Mouse (Mus musculus) liver, postnatal 0 days (tissue): Measurements from ENCODE around the gene Tmem169. TPM values are rescaled to one million over a fixed set of nuclear protein-coding genes. Genes with fewer than 3 reads are reported as not detected.
A peak's percentile ranks its signal among the peaks of the same experiment; 100 is the strongest.

Experiments used
- ATAC-seq: fragments of 200-750 bp; cut with Nextera tagmentation; 2 replicates; pipeline ENCODE4 v1.8.0; 2017; ENCODE audit warnings: mild to moderate bottlenecking, moderate library complexity
- DNase-seq: peaks from one replicate; pipeline ENCODE4 v3.0.0-alpha.2; 2016
- H3K27ac ChIP-seq: fragments of 300-500 bp; sonication (generic); 2 replicates; pipeline ENCODE4 v1.5.1; 2014; ENCODE audit warnings: antibody characterized with exemption, moderate library complexity, mild to moderate bottlenecking, low read depth
- H3K27me3 ChIP-seq: fragments of 300-500 bp; sonication (generic); 2 replicates; pipeline ENCODE4 v1.6.1; 2014; ENCODE audit warnings: low read length, control low read depth, mixed read lengths; ENCODE audit not compliant: insufficient read depth
- H3K36me3 ChIP-seq: fragments of 300-500 bp; sonication (generic); replicated peaks from 2 replicates; pipeline ENCODE4 v1.6.1; 2014; ENCODE audit warnings: mild to moderate bottlenecking, control low read depth, low read length, moderate library complexity, mixed read lengths; ENCODE audit not compliant: insufficient read depth
- H3K4me1 ChIP-seq: fragments of 300-500 bp; sonication (generic); 2 replicates; pipeline ENCODE4 v1.6.1; 2014; ENCODE audit warnings: antibody characterized with exemption, mild to moderate bottlenecking, control low read depth; ENCODE audit not compliant: insufficient read depth
- H3K4me2 ChIP-seq: fragments of 300-500 bp; sonication (generic); 2 replicates; pipeline ENCODE4 v1.6.1; 2014; ENCODE audit warnings: low read depth, mild to moderate bottlenecking, low read length, moderate library complexity, mixed read lengths
- H3K4me3 ChIP-seq: fragments of 300-500 bp; sonication (generic); 2 replicates; pipeline ENCODE4 v1.5.1; 2014; ENCODE audit warnings: low read depth, low read length
- H3K9ac ChIP-seq: fragments of 300-500 bp; sonication (generic); replicated peaks from 2 replicates; pipeline ENCODE4 v1.6.1; 2014; ENCODE audit warnings: mild to moderate bottlenecking, moderate library complexity
- H3K9me3 ChIP-seq: fragments of 300-500 bp; sonication (generic); 2 replicates; pipeline ENCODE4 v1.6.1; 2016; ENCODE audit warnings: mild to moderate bottlenecking, control low read depth, low read length, mixed read lengths
- CTCF ChIP-seq: sonication (generic); IDR thresholded peaks from 2 replicates; pipeline ENCODE4 v1.5.1; 2016; ENCODE audit warnings: antibody characterized with exemption, low read depth
- EP300 ChIP-seq: IDR thresholded peaks from 2 replicates; pipeline ENCODE4 v1.6.1; 2016; ENCODE audit warnings: antibody characterized with exemption, low read depth, mild to moderate bottlenecking
- WGBS: fragments of 180-500 bp; shearing (Covaris S2); extraction: QIAGEN DNeasy Blood & Tissue Kit; methylation state at CpG from one replicate; pipeline ENCODE4 v1.1.7; 2014; ENCODE audit not compliant: insufficient replicate concordance; 5-methylcytosine and 5-hydroxymethylcytosine counted together
- polyA plus RNA-seq: library from polyadenylated mRNA; unstranded; fragments of >200 nt; fragmentation: Nextera tagmentation; extraction: Ambion mirVana; gene quantifications from 2 replicates; pipeline ENCODE4 v1.2.1, GENCODE M21; 2015

The Tmem169 gene
- polyA plus RNA-seq, 1 experiment from 2014 or later: 0.29 TPM

DNA sequence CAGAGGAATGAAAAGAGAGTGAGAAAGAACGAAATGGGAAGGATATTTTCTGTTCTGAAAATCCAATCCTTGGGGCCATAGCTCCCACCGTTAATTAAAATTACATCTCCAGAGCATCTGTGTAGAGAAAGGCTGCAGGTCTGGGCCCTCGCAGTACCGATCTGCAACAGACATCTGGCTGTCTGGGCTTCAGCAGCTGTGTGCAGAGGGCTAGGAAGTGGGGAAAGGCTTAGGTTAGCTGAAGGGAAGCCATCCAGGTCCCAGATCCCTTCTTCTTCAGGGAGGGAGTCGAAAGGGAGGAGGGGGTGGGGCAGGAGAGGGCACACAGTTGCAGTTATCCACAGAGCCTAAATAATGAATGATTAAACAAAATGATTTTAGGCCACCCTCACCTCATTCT lies 370 bp downstream of the Tmem169 start:
- no peaks in the 10 kb centered on the region for H3K36me3 ChIP-seq
- no peak overlapping the region for H3K27ac ChIP-seq
- TF ChIP-seq EP300 (no peak), CTCF (no peak)
- H3K4me3 ChIP-seq: peak overlapping the region; percentile 66; the same call in 1 of the 2 replicates
- H3K9ac ChIP-seq: no peak overlapping the region
- ATAC-seq (no peak), DNase-seq (no peak)
- H3K4me1 ChIP-seq: peaks cover 12% of the 10 kb centered on the region
- H3K4me2 ChIP-seq: peak overlapping the region; percentile 95
- no peaks in the 10 kb centered on the region for H3K9me3 ChIP-seq
- H3K27me3 ChIP-seq: no peaks in the 10 kb centered on the region
- WGBS: 7% methylated on average over 5 of the region's 5 CpGs

DNA sequence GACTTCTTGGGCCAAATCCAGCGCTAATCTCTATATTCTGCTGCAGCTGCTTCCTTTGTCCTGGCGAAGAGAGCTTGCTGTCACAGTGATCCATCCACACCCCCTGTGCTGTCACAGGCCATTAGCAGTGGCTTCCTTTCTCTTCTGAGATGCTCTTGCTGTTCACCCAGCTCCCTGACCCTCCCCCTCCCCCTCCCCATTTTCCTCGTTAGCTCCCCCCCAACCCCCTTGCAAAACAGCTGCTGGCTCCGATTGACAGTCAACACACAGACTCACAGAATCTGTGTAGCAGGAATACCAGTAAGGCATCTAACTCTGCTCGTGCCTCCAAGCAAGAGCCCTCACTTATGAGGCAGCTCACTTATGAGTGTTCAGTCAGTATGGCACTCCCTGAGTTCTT lies 2.7 kb downstream of the Tmem169 start:
- WGBS: 39% methylated on average over 5 of the region's 5 CpGs
- ATAC-seq (no peak), DNase-seq (no peak)
- Histone ChIP-seq H3K4me3 (no peak overlapping the region), H3K36me3 (no peaks in the 10 kb centered on the region), H3K4me1 (peaks cover 12% of the 10 kb centered on the region), H3K4me2 (no peak overlapping the region), H3K9me3 (no peaks in the 10 kb centered on the region), H3K27ac (no peak overlapping the region), H3K9ac (no peak overlapping the region), H3K27me3 (no peaks in the 10 kb centered on the region)
- TF ChIP-seq EP300: no peak
- TF ChIP-seq CTCF: no peak

DNA sequence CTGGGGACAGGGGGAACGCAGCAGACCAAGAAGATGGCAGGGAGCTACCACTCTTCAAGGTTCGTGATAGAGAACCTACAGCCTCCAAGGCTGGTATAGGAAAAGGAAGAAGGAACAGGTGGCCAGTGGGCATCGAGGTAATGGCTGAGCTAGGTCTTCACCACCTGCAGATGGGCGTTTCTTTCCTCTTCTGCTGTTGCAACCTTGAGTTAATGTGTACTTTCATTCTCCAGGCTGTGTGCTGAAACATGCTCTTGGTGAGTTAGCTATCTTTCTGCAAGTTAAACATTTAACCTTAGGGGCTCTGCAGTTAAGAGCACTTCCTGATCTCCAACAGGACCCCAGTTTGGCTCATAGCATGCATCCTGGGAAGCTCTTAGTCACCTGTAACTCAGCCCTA lies 3.7 kb downstream of the Tmem169 start:
- Histone ChIP-seq H3K27me3 (no peaks in the 10 kb centered on the region), H3K4me3 (no peak overlapping the region), H3K9me3 (no peaks in the 10 kb centered on the region), H3K36me3 (no peaks in the 10 kb centered on the region), H3K9ac (no peak overlapping the region), H3K27ac (peak overlapping the region; percentile 77), H3K4me1 (peaks cover 12% of the 10 kb centered on the region), H3K4me2 (peak overlapping the region; percentile 39; the same call in 1 of the 2 replicates)
- WGBS: 52% methylated on average over 4 of the region's 4 CpGs
- ATAC-seq: peak; percentile 50
- no peak for TF ChIP-seq EP300
- DNase-seq: no peak

DNA sequence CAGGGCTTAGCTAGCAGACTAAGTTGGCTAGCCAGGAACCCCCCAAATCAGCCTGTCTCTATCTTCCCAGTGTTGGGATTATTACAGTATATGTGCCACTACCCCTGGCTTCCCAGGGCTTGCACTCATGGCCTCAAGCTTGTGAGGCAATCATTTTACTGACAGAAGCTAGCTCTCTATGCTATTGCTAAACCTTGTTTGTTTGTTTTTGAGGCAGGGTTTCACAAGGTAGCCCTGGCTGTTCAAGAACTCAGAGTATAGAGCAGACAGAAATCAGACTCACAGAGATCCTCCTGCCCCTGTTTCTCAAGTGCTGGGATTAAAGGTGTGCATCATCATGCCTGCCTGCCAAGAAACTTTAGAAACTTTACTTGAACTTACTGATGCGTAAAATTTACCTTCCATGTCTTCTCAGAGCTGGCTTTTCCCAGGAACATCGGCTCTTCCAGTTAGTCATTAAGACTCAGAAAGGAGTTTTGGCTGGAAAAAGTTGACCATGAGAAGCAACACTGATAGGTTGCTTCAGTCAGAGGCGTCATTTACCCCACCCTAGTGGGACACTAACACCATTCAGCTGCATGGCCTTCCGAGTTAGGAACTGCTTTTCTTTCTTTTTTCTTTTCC lies 4.5 kb downstream of the Tmem169 start:
- Histone ChIP-seq H3K27me3 (no peaks in the 10 kb centered on the region), H3K4me1 (peaks cover 15% of the 10 kb centered on the region), H3K36me3 (no peaks in the 10 kb centered on the region), H3K4me2 (peak overlapping the region; percentile 39), H3K27ac (peak overlapping the region; percentile 77), H3K9me3 (no peaks in the 10 kb centered on the region), H3K4me3 (no peak overlapping the region), H3K9ac (no peak overlapping the region)
- ATAC-seq (peak; percentile 81), DNase-seq (peak; percentile 15)
- WGBS: 60% methylated on average over 4 of the region's 4 CpGs
- TF ChIP-seq EP300 (no peak), CTCF (no peak)

DNA sequence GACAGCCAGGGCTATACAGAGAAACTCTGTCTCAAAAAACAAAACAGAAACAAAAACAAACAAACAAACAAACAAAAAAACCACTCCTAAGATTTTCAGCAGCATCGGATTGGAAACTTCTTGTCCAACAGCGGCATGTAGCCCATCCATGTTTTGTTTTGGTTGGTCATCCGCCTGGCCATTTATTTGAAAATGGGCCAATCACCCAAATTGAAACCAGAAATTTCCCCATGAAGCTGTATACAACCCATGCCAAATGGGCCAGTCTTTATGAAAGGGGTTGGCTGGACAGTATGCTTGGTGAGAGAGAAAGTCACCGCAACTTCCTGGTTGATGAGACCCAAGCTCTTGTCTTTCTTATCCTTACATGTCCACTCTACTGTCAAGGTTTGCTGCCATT lies 6.7 kb downstream of the Tmem169 start:
- ATAC-seq (no peak), DNase-seq (no peak)
- no peak overlapping the region for H3K27ac ChIP-seq
- 92% methylated on average over 4 of the region's 4 CpGs for WGBS
- H3K9ac ChIP-seq: no peak overlapping the region
- H3K27me3 ChIP-seq: no peaks in the 10 kb centered on the region
- H3K4me3 ChIP-seq: no peak overlapping the region
- H3K36me3 ChIP-seq: no peaks in the 10 kb centered on the region
- TF ChIP-seq EP300 (no peak), CTCF (no peak)
- H3K4me2 ChIP-seq: no peak overlapping the region
- peaks cover 10% of the 10 kb centered on the region; the same call in 1 of the 2 replicates for H3K4me1 ChIP-seq
- H3K9me3 ChIP-seq: no peaks in the 10 kb centered on the region

DNA sequence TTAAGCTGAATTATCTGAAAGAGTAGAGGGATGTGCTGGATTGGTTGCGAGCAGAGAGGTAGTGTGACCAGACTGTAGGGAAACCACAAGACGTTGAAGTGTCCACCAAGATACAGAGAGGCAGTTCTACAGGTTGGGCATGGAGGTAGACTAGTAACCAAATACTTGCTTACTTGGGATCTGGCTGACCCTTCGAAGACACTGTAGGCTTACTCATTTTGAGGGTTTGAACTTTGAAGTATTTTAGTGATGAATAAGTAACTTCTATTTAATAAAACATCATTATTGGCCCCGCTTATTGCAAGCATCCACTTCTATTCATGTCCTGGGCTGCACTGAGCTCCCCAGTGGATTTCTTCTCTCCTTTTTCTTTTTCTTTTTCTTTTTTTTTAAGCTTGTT lies 7.3 kb downstream of the Tmem169 start:
- peaks cover 10% of the 10 kb centered on the region; the same call in 1 of the 2 replicates for H3K4me1 ChIP-seq
- H3K27ac ChIP-seq: no peak overlapping the region
- H3K36me3 ChIP-seq: no peaks in the 10 kb centered on the region
- H3K27me3 ChIP-seq: no peaks in the 10 kb centered on the region
- WGBS: 78% methylated on average over 4 of the region's 4 CpGs
- TF ChIP-seq CTCF (no peak), EP300 (no peak)
- ATAC-seq (no peak), DNase-seq (no peak)
- no peaks in the 10 kb centered on the region for H3K9me3 ChIP-seq
- H3K4me2 ChIP-seq: no peak overlapping the region
- H3K4me3 ChIP-seq: no peak overlapping the region
- no peak overlapping the region for H3K9ac ChIP-seq

DNA sequence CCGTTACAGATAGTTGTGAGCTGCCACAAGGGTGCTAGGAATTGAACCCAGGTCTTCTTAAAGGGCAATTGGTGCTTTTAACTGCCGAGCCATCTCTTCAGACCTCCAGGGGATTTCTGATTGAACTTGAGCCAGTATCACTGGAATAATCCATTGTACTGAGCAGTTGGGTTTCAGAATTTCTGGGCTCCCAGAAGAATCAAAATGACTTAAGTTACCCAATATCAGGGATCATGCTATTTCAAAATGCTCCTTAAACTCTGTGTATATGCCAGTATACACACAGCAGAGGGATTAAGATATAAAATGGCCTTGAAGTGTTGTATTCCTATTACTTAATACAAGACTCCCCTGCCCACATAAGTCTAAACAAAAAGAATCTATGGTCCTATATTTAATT lies 7.8 kb downstream of the Tmem169 start:
- TF ChIP-seq EP300: no peak
- no peak for TF ChIP-seq CTCF
- Histone ChIP-seq H3K4me1 (peaks cover 10% of the 10 kb centered on the region; the same call in 1 of the 2 replicates), H3K4me3 (no peak overlapping the region), H3K4me2 (no peak overlapping the region), H3K27me3 (no peaks in the 10 kb centered on the region), H3K9me3 (no peaks in the 10 kb centered on the region), H3K36me3 (no peaks in the 10 kb centered on the region), H3K27ac (no peak overlapping the region), H3K9ac (no peak overlapping the region)
- DNase-seq (no peak), ATAC-seq (no peak)
- WGBS: 75% methylated on average over 2 of the region's 2 CpGs
